Mouse (Mus musculus) left cerebral cortex, adult 11 months (tissue): ENCODE measurements around the gene Cidec.

ENCODE experiments used
- DNase-seq: peaks from one replicate; pipeline ENCODE4 v3.0.0; 2022; ENCODE audit warnings: low spot score

Cidec gene

DNA sequence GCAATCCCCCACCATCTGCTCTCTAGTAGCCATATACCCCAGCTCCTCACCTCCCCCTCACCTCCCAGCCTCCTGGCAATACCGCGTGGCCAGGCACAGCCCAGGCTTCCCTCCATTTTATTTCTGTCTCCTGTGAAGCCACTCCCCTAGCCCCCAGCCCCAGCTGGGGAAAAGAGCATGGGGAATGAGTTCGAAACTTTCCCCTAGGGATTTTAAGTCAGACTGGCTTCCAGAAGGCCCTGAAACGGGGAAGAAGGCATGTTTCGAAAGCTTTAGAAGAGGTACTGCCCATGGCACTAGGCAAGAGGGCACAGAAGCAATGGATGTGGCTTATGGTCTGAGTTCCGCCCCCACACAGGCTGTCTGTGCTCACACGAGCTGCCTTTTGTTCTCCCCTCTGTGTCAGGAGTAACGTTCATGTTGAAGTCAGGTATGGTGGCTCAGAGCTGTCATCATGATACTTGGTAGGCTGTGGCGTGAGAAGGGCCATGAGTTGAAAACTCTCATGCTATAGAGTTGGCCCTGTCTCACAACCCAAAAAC lies at the start of gene Cidec:
Gene Cidec (minus strand): TSS at position 97 of the 542 bp plus-strand sequence.
- no peak for DNase-seq

DNA sequence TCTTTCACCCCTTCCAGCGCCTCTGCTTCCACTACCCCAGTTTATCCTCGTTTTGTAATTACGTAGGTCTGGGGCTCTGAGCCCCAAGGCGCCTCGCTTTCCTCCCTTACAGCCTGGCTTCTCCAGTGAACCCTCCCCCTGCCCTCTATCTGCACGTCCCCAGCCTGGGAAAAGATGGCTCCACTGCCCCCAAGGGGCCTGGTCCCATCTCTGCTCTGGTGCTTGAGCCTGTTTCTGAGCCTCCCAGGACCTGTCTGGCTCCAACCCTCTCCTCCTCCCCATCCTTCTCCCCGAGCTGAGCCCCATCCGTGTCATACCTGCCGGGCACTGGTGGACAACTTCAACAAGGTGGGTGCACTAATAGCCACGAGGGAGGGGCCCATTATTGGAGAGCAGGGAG lies 48.2 kb upstream of the Cidec start:
- DNase-seq, result no peak

DNA sequence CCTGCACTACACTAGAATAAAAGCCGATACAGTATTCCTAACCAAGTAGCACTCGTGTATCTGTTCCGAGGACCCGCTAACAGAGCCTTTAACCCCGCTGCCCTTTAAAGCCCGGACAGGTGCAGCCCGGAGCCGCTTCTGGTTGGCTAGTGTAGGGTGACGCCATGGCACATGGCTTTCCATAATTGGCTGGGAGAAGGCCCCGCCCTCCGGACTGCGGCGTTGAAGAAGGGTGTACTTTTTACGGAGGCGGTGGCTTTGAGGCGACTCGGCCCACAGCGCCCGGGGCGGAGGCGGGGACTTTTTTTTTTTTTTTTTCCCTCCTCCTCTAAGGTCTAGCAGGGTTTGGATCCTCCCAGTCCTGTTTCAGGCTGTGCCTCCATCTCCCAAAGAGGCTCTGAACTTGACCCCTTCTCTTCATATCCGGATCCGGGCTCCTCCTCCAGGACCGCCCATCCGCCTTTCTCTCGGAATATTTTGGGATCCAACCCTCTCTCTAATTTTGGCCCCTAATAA lies 47.6 kb upstream of the Cidec start, which contains the start of gene Creld1:
Gene Creld1 (plus strand): TSS at position 198 of the 516 bp plus-strand sequence.
- peak; percentile 88 for DNase-seq

DNA sequence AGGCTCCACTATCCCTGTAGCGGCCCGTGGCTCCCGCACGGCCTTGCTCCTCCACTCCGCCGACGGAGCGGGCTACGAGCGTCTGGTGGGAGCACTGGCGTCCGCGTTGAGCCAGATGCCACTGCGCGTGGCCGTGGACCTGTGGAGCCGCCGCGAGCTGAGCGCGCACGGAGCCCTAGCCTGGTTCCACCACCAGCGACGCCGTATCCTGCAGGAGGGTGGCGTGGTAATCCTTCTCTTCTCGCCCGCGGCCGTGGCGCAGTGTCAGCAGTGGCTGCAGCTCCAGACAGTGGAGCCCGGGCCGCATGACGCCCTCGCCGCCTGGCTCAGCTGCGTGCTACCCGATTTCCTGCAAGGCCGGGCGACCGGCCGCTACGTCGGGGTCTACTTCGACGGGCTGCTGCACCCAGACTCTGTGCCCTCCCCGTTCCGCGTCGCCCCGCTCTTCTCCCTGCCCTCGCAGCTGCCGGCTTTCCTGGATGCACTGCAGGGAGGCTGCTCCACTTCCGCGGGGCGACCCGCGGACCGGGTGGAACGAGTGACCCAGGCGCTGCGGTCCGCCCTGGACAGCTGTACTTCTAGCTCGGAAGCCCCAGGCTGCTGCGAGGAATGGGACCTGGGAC lies 47.0 kb upstream of the Cidec start:
- no peak for DNase-seq

DNA sequence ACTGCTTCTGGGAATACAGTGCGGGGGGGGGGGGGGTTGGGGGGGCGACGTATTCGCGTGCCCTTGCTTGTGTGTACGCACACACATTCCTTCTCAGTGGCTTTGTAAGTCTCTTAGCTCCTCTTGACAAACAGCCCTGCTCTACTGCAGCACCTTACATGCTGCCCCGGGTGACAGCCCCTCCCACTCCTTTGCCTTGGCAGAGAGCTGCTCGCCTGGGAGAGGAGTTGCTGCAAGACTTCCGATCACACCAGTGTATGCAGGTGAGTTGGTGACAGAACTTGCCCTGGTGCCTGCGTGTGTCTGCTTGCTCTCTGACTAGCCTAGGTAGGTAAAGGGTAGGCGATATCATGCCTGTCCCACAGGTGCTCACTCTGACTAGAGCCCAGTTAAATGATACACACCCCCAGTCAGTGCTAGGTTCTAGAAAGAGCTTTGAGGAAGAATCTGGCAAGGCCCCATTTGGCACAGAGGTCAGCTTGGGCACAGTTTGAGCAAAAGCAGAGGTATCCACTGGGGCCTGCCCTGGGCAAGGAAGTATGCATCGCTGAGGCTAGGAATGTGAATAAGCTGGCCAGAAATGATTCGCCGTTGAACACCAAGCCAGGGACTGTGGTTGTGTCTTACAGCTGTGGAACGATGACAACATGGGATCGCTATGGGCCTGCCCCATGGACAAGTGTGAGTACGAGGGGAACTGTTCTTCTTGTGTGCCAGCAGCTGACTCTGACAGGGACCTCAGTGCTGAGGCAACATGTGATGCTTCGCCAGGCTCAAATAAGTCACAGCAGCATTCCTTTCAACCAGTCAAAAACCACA lies 45.2 kb upstream of the Cidec start:
- no peak for DNase-seq

DNA sequence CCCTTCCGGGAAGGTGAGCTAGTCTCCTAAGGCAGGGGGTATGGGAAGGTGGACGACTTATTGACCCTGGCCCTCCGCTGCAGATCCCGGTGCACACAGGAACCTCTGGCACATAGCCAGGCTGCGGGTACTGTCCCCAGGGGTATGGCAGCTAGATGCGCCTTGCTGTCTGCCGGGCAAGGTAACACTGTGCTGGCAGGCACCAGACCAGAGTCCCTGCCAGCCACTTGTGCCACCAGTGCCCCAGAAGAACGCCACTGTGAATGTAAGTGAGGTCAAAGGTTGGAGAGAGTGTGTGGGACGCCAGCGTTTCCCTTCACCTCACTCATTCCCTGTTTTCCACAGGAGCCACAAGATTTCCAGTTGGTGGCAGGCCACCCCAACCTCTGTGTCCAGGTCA lies 43.3 kb upstream of the Cidec start:
- no peak for DNase-seq

DNA sequence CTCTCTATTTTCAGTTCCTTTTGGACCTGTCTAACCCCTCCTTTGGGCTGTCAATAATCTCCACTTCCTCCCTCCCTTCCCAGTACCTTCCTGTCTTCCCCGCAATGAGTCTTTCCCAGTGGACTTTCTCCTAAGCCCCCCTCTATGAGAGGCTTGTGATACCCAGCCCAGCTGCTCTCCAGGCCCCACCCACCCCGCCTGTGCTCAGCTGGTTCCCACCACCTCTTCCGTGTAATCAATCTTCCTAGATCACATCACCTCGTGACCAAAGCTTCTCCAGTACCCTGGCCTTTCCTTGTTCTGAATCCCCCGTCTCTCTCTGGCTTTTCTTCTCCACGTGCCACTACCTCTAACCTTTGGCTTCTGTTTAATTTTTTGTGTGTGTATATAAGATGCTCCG lies 41.8 kb upstream of the Cidec start:
- no peak for DNase-seq

DNA sequence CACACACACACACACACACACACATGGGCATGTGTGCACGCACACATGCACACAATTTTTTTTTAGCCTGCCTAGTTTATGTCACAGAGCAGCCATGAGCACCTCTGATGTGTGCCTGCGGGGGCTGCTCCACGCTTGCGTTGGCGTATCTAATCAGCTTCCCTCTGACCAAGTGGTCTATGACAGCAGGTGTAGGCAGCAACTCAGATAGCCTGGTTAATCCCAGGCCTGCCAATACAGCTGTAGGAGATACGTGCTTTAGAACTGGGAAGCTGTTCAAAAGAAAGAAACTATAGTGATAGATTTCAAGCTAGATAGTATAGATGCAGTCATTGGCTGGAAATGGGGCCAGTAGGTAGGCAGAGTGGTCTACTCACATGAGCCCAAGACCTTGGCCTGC lies 38.2 kb upstream of the Cidec start:
- no peak for DNase-seq

DNA sequence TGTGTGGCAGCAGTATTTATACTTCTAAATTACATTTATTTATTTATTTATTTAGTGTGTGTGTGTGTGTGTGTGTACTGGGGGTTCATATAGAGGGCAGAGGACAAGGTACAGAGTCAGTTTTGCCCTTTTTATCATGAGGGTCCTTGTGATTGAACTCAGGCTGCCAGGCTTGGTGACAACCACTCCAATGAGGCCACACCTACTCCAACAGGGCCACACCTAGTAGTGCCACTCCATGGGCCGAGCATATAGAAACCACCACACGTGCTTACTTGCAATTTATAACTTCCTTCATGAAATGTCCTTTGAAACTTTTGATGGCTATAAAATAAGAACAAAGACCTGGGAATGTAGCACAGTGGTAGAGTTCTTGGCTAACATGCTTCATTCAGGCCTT lies 37.7 kb upstream of the Cidec start:
- DNase-seq, result no peak

DNA sequence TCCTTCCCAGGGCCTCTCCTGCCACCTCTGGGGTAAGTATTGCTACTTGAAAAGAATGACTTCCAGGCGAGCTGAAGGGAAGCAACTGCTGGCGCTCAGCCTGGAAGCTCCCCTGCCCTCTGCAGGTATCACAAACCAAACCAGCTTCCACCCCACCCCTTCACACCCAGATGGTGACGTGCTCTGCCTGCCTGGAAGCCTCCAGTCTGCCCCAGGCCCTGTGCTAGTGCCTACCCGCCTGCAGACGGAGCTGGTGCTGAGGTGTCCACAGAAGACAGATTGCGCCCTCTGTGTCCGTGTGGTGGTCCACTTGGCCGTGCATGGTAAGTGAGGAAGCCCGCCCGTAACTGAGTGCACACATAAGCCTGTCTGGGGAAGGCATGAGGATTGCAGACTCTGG lies 36.5 kb upstream of the Cidec start:
- DNase-seq, result no peak

DNA sequence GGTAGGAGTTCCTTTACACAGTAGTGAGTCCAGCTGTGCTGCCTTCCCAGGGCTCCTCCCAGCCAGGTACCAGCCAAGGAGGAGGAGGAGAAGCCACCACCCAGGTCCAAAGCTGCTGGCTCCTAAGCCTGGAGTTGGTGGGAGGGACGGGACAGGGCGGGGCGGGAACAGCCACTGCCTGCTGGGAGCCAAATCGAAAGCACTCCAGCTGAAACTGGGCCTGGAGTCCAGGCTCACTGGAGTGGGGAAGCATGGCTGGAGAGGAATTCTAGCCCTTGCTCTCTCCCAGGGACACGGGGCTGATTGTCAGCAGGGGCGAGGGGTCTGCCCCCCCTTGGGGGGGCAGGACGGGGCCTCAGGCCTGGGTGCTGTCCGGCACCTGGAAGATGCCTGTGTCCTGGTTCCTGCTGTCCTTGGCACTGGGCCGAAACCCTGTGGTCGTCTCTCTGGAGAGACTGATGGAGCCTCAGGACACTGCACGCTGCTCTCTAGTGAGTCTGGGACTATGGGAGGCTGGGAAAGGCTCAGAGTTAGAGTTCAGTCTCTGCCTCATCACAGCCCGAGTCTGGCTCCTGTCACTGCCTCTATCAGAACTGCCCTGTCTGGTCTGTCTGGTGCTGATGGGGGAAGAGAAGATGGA lies 35.9 kb upstream of the Cidec start, which contains the start of gene Il17rc:
Gene Il17rc (plus strand): TSS at position 131 of the 640 bp plus-strand sequence.
- no peak for DNase-seq

DNA sequence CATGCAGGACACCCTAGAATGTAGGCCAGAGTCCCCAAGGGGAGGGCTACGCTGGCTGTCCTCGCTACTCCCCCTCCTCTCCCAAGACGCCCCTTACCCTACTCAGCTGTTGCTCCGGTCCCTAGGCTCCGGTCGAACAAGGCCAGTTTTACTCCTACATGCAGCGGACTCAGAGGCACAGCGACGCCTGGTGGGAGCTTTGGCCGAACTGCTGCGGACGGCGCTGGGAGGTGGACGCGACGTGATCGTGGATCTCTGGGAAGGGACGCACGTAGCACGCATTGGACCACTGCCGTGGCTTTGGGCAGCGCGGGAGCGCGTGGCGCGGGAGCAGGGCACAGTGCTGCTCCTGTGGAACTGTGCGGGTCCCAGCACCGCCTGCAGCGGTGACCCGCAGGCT lies 33.9 kb upstream of the Cidec start:
- no peak for DNase-seq

DNA sequence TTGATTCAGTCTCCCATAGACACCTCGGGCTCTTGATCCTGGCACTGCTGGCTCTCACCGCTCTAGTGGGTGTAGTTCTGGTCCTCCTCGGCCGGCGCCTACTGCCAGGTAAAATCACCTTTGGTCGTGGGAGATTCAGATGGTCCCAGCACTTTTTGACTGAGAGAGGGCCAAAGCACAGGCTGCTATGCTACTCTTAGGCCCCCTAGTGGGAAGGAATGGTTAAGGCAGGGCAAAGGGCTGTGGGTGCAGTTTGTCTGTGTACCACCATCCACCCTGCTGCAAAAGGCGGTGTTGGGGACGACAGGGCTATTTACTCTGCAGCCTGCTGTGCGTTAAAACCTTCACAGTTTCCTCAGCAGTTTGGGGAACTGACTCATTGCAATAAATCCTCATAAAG lies 33.5 kb upstream of the Cidec start:
- DNase-seq, result no peak

DNA sequence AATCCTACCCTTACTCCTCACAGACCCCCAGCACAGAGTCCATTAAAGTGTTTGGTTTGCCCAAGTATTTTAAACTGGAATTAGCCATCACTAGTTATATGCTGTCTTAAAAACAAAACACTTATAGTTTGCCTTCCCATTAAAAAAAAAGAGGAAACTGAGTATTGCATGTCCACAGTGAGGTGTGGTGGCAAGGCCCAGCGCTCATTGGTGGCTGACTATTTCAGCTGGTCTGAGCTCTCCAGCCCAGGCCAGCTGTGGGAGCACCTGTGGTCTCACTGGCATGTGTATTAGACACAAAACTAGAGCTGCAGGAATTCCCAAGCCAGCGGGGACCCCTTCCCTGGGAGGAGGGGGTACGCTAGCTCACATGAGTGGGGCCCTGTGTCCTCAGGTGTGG lies 33.0 kb upstream of the Cidec start:
- no peak for DNase-seq

DNA sequence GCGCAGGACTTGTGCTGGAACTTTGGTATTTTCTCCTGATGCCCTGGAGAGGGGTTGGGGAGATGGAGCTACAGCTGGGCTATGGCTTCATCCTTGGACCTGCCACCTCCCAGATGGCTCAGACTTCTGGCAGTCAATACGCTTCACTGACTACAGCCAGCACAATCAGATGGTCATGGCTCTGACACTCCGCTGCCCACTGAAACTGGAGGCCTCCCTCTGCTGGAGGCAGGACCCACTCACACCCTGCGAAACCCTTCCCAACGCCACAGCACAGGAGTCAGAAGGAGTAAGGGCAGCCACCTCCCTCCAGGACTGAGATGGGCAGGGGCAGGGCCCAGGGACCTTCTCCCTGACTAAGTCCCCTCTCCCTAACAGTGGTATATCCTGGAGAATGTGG lies 30.0 kb upstream of the Cidec start:
- no peak for DNase-seq

DNA sequence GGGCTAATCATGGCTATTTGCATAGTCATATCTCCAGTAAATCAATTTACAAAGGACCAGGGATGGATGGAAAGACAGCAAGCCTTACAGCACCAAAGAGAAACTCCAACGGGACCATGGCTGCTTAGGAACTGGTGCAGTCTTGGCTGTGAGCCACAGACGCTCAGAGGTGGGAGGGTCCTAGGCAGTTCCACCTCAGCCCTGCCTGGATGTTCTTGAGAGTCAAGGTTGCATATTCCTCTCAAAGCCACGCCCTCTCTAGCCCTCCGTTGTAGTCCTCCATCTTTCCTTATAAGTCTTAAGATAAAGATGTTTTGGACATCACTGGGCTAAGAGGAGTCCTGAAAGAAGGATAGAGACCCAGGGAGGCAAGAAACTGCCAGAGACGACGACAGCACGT lies 28.5 kb upstream of the Cidec start:
- DNase-seq, result no peak

DNA sequence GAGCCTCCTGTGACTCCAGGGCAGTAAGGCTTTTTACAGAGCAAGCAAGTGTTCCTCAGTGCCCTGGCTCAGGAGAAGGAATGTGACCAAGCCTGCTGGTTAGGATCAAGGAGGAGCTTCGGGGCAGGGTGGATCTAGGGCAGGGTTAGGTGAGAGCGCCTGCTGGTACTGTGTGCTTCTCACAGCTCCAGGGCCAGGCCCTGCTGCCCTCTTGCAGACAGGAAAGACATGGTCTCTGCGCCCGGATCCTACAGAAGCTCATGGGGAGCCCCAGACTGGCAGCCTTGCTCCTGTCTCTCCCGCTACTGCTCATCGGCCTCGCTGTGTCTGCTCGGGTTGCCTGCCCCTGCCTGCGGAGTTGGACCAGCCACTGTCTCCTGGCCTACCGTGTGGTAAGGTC lies 23.1 kb upstream of the Cidec start:
- no peak for DNase-seq

DNA sequence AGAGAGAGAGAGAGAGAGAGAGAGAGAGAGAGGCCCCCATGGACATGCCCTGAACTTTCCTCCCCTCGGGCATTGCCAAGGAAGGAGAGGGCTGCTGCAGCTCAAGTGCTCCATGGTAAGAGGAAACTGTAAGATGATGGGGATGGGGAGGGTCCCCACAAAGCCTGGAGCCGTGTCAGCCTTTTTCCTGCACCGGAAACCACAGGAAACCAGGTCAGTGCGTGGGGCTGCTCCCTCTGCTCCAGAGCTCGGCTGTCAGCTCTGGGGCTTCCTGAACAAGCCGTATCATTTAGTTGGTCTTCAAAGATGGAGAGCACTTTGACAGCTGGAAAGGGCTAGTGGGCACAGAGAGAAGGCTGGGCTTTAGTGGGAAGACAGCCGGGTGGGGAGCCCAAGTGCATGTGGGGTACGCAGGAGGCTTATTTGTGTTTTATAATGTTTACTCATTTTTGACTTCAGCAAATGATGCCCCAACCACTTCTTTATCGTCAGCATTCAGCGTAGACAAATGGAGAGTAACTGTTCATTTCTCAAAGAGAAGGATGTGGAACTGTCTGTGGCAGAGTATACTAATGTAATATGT lies 22.5 kb upstream of the Cidec start, which contains the start of gene Il17re:
Gene Il17re (plus strand): TSS at position 533 of the 583 bp plus-strand sequence.
- no peak for DNase-seq

DNA sequence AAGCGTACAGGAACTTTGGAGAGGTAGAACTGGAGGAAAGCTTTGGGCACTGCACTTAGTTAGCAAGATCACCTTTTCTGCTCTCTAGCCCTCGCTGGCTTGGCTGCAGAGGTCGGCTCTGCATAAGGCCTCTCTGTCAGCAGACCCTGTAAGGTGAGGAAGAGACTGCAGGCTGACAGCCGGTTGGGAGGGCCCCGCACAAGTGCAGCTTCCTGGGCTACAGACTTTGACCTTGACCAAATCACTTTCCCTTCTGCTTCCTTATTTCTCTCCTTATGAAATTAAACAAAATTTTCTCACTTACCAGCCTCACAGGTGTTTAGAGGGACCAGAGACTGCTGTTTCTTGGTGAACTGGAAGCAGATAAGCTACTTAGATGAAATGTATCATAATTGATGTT lies 19.4 kb upstream of the Cidec start:
- DNase-seq, result no peak

DNA sequence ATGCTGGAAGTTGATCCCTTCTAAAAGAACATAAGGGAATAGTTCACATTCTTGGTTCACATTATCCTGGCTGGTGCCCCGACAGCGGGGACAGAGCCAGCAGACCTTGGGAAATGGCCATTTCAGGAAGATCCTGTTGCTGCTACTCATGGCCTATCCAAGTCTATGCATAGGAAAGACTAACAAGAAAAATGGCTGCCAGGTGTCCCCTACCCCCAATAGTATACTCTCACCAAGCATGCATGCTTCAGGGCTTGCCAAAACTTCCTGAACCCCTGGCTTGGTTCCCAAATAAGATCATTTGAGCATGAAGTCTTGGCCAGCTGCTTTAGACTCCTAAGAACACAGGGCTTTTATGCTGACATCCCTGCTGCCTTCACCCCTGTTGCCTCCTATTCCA lies 16.3 kb upstream of the Cidec start:
- no peak for DNase-seq

DNA sequence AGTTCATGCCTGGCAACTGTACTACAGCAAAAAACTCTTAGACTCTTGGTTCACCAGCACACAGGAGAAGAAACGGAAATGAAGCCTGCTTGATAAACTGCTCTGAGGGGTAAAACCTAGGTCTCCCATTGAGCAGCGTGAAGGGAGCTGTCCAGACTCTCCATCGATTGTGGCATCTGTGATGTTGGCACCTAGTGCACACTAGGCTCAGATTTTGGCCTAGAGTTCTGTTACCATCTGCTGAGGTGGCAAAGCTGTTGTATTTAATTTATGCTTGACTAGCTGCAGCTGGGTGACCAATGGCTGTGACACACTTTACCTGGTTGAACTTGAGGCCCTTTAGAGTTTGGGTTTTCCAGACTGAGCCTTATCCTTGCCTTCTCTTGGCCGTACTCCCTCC lies 12.1 kb upstream of the Cidec start:
- no peak for DNase-seq
